Mouse (Mus musculus): Measurements from ENCODE around the gene Snx20. TPM values are rescaled to one million over a fixed set of nuclear protein-coding genes. Genes with fewer than 3 reads are reported as not detected.

The Snx20 gene
- total and polyA plus RNA-seq, 3 experiments, result 15.9 to 38.8 (median 19.5) TPM

DNA sequence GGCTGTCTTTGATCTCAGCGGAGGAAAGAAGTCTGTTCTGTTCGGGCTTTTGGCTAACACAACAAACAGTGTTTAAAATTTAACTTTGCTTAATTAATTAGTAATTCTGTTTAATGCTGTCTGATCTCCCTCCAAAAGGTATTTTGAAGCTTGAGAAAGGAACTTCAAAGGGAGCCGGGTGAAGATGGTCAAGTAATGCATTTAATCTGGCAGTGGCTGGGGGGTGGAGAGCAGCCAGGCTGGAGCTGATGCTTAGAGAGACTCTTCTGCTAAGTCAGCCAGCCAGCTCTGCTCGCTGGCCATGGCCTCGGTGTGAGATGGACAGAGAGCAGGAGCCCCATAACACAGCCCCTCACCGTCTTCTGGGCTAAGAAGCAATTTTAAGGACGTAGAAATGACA is 56.7 kb downstream of the Snx20 start:
- Histone ChIP-seq H3K36me3 (replicated peaks) (no peaks in the 10 kb centered on the region), H3K9me3 (replicated peaks) (no peaks in the 10 kb centered on the region), H3K4me3 (ENCODE audit: low read depth, low read length) (no peak overlapping the region), H3K4me1 (ENCODE audit: insufficient read depth, low read depth, low read length) (no peaks in the 10 kb centered on the region), H3K27me3 (ENCODE audit: insufficient read depth, low read length) (peaks cover 4% of the 10 kb centered on the region; the same call in 1 of the 2 replicates)
- TF ChIP-seq POLR2AphosphoS5 (IDR thresholded peaks at IDR 0.05; ENCODE audit: insufficient replicate concordance, low read depth, low read length) (no peak), CTCF (IDR thresholded peaks at IDR 0.05; ENCODE audit: low read depth, low read length) (no peak), TAL1 (conservative IDR thresholded peaks at IDR 0.05; ENCODE audit: low read depth, low read length) (no peak), GATA2 (IDR thresholded peaks at IDR 0.05; ENCODE audit: borderline replicate concordance, low read depth, low read length) (no peak), GATA1 (IDR thresholded peaks at IDR 0.05; ENCODE audit: borderline replicate concordance, low read length) (no peak)
- ATAC-seq (ENCODE audit: extremely low read depth, insufficient number of reproducible peaks, low FRiP score, poor library complexity, severe bottlenecking) (no peak), DNase-seq (ENCODE audit: low spot score) (no peak)

DNA sequence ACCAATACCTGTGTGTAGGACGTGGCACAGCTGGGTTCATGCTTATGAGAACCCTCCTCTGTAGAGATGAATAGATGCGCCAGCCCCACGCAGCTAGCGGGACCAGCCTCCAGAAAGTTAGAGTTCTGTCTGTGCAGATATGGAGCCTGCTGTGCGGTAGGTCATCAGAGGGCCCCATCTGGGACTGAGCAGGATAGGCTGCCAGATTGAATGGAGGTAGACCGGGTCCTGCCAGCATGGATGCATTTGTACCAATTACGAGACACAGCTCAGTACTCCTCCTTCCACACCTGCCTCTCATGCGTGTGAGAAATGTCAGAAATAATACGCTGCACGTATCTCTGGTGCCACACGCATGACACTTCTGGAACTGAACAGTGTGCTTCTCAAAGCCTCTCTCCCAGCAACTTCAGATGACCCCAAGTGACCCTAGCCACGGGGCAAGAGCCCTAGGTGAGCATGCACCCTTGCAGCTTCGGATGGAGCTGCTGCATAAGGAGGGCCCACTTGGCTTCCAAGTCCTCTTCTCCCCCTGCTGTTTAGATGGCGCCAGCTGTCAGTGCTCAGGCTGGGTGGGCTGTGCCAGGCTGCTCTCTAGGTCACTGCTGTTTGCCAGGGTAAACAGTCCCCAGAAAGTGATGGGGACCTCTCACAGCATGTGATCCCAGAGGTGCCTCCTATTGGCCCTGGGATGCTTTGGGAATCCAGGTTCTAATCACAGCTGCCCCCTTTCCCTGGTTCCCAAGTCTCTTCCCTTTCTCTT is 57.3 kb downstream of the Snx20 start:
- no peaks in the 10 kb centered on the region for H3K4me1 ChIP-seq (ENCODE audit: insufficient read depth, low read depth, low read length)
- ATAC-seq (ENCODE audit: extremely low read depth, insufficient number of reproducible peaks, low FRiP score, poor library complexity, severe bottlenecking) (no peak), DNase-seq (ENCODE audit: low spot score) (no peak)
- H3K36me3 ChIP-seq (replicated peaks), result no peaks in the 10 kb centered on the region
- no peak overlapping the region for H3K4me3 ChIP-seq (ENCODE audit: low read depth, low read length)
- peaks cover 4% of the 10 kb centered on the region; the same call in 1 of the 2 replicates for H3K27me3 ChIP-seq (ENCODE audit: insufficient read depth, low read length)
- H3K9me3 ChIP-seq (replicated peaks), result no peaks in the 10 kb centered on the region
- no peak for TF ChIP-seq CTCF (IDR thresholded peaks at IDR 0.05; ENCODE audit: low read depth, low read length)
- TF ChIP-seq GATA2 (IDR thresholded peaks at IDR 0.05; ENCODE audit: borderline replicate concordance, low read depth, low read length), result no peak

DNA sequence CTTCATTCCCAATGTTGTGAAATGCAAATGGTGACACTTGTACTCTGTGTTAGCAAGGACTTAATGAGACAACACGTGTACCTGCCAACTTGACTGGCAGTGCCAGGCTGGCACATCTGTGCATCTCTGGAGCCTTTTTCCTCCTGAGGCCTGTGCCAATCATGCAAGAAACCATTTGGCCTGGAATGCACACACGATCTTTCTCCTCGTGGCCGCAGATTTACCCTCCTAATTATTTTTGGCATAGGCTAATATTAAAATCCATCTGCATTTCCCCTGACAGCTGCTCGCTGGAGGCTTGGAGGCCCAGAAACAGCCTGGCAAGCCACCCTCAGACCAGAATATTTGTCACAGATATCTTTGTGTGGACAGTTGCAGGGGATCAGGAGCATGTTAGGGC is 58.3 kb downstream of the Snx20 start:
- Histone ChIP-seq H3K4me1 (ENCODE audit: insufficient read depth, low read depth, low read length) (no peaks in the 10 kb centered on the region), H3K36me3 (replicated peaks) (no peaks in the 10 kb centered on the region), H3K9me3 (replicated peaks) (no peaks in the 10 kb centered on the region), H3K4me3 (ENCODE audit: low read depth, low read length) (no peak overlapping the region), H3K27me3 (ENCODE audit: insufficient read depth, low read length) (peaks cover 4% of the 10 kb centered on the region; the same call in 1 of the 2 replicates)
- DNase-seq (ENCODE audit: low spot score) (no peak), ATAC-seq (ENCODE audit: extremely low read depth, insufficient number of reproducible peaks, low FRiP score, poor library complexity, severe bottlenecking) (no peak)
- TF ChIP-seq TAL1 (conservative IDR thresholded peaks at IDR 0.05; ENCODE audit: low read depth, low read length), result no peak
- TF ChIP-seq GATA2 (IDR thresholded peaks at IDR 0.05; ENCODE audit: borderline replicate concordance, low read depth, low read length), result no peak

Other genes with a start within 250 kb of the Snx20 start
- not detected in 2 replicates for gene Nkd1, start 114.8 kb downstream of the Snx20 start, total RNA-seq (2014; fragmentation: Nextera tagmentation)
- gene Nkd1, start 114.8 kb downstream of the Snx20 start, total RNA-seq (2017), result 0.05 and 0.06 TPM in 2 replicates
- gene Nkd1, start 114.8 kb downstream of the Snx20 start, polyA plus RNA-seq (2012), result not detected in 2 replicates
- 0.24 and 1.1 TPM in 2 replicates for gene Nod2, start 11.2 kb upstream of the Snx20 start, total RNA-seq (2014; fragmentation: Nextera tagmentation)
- 0.22 and 0.23 TPM in 2 replicates for gene Nod2, start 11.2 kb upstream of the Snx20 start, total RNA-seq (2017)
- 0.04 and 0.07 TPM in 2 replicates for gene Nod2, start 11.2 kb upstream of the Snx20 start, polyA plus RNA-seq (2012)
- 43.4 and 57.7 TPM in 2 replicates for gene Cyld, start 60.9 kb upstream of the Snx20 start, total RNA-seq (2014; fragmentation: Nextera tagmentation)
- gene Cyld, start 60.9 kb upstream of the Snx20 start, total RNA-seq (2017), result 36.2 and 40.9 TPM in 2 replicates
- 0.73 and 1.0 TPM in 2 replicates for gene Cyld, start 60.9 kb upstream of the Snx20 start, polyA plus RNA-seq (2012)

All from G1E (cell line).